Mouse (Mus musculus): ENCODE results near the gene Olfr812. TPM values are rescaled to one million over a fixed set of nuclear protein-coding genes. Genes with fewer than 3 reads are reported as not detected.

Gene Olfr812
- total RNA-seq, 1 experiment = not detected

DNA sequence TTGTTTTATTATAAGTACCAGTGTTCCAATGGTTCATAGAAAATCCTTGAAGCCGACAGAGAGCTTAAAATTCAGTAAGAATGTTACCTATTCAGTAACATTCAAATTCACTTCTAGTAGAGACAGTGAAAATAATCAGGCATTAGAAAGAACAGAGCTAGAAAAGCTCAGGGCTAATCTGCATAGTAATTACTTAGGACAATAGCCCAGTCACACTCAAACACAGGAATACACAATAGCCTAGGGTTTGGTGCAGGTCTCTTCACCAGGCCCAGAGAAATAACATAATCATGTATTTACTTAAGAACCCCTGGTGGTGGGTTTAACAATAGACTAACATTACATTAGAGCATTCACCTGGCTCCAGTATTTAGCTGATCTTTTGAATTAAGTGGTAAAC, 1.4 kb upstream of the Olfr812 start:
- H3K4me3 ChIP-seq (ENCODE audit: insufficient read depth in 1 of 2, low read depth in 1 of 2, low read length in 2 of 2, poor library complexity in 1 of 2, severe bottlenecking in 1 of 2) = no peak overlapping the region
- H3K36me3 ChIP-seq (ENCODE audit: control insufficient read depth, insufficient read depth, low read length, poor library complexity, severe bottlenecking) = no peaks in the 10 kb centered on the region
- in situ Hi-C loops (cut with MboI; ENCODE audit: low sequenced_read_pairs in 2 of 2, unreplicated experiment in 2 of 2) = no loop called here
- peaks cover 0 to 3% of the 10 kb centered on the region in 2 experiments; a peak in 1 of 4 replicates for H3K4me1 ChIP-seq (ENCODE audit: control insufficient read depth in 2 of 2, insufficient read depth in 2 of 2, low read length in 2 of 2, poor library complexity in 1 of 2)
- peak; percentile 21 for DNase-seq (ENCODE audit: low read depth, low spot score)
- H3K9me3 ChIP-seq (ENCODE audit: control insufficient read depth, insufficient read depth, low read depth, low read length) = no peaks in the 10 kb centered on the region
- no peak overlapping the region for H3K9ac ChIP-seq (ENCODE audit: insufficient read depth, low read depth, low read length, poor library complexity, severe bottlenecking)
- no peak overlapping the region for H3K27ac ChIP-seq (ENCODE audit: insufficient read depth, low read depth, low read length, poor library complexity, severe bottlenecking)
- TF ChIP-seq ZNF384 (IDR thresholded peaks at IDR 0.05; ENCODE audit: low read depth, low read length) (no peak), MAFK (IDR thresholded peaks at IDR 0.05; ENCODE audit: insufficient read depth, low read depth, low read length) (no peak), ZC3H11A (IDR thresholded peaks at IDR 0.05; ENCODE audit: borderline replicate concordance, low read depth, low read length) (no peak), CHD2 (IDR thresholded peaks at IDR 0.05; ENCODE audit: low read depth, low read length) (no peak)

DNA sequence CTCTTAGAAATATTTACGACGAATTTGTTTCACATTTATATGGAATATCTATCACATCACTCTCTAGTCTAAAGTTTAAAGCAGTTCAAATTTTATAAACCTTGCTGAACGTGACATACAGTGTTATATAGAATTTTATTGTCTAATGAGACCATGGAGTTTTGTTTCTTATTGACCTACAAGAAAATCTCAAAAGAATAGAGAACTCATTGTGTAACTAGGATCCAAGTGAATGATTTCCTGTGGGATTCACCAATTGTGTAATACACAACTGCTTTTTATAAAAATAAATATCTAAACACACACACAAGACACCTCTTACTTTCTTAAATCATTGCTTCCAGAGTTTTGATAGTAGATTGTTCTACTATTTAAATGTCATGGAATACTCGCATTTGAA, 41.6 kb downstream of the Olfr812 start, which contains the start of gene Olfr811:
Olfr811 (minus strand) TSS at position 101 of the 400 bp plus-strand sequence.
- no peak for DNase-seq (ENCODE audit: low read depth, low spot score)
- in situ Hi-C loops (cut with MboI; ENCODE audit: low sequenced_read_pairs in 2 of 2, unreplicated experiment in 2 of 2) = no loop called here
- no peak within 1 kb of the TSS for H3K4me3 ChIP-seq (ENCODE audit: insufficient read depth in 1 of 2, low read depth in 1 of 2, low read length in 2 of 2, poor library complexity in 1 of 2, severe bottlenecking in 1 of 2)
- no peak within 1 kb of the TSS for H3K9ac ChIP-seq (ENCODE audit: insufficient read depth, low read depth, low read length, poor library complexity, severe bottlenecking)
- H3K36me3 ChIP-seq (ENCODE audit: control insufficient read depth, insufficient read depth, low read length, poor library complexity, severe bottlenecking) = no peaks in the 10 kb centered on the region
- no peaks in the 10 kb centered on the region for H3K9me3 ChIP-seq (ENCODE audit: control insufficient read depth, insufficient read depth, low read depth, low read length)
- TF ChIP-seq ZC3H11A (IDR thresholded peaks at IDR 0.05; ENCODE audit: borderline replicate concordance, low read depth, low read length) = no peak
- TF ChIP-seq HCFC1 (IDR thresholded peaks at IDR 0.05; ENCODE audit: borderline replicate concordance, insufficient read depth, low read length) = no peak
- TF ChIP-seq CHD2 (IDR thresholded peaks at IDR 0.05; ENCODE audit: low read depth, low read length) = no peak
- TF ChIP-seq MAFK (IDR thresholded peaks at IDR 0.05; ENCODE audit: insufficient read depth, low read depth, low read length) = no peak
- no peak for TF ChIP-seq ZNF384 (IDR thresholded peaks at IDR 0.05; ENCODE audit: low read depth, low read length)
- no peaks in the 10 kb centered on the region for H3K4me1 ChIP-seq (ENCODE audit: control insufficient read depth in 2 of 2, insufficient read depth in 2 of 2, low read length in 2 of 2, poor library complexity in 1 of 2)
- no peak within 1 kb of the TSS for H3K27ac ChIP-seq (ENCODE audit: insufficient read depth, low read depth, low read length, poor library complexity, severe bottlenecking)

DNA sequence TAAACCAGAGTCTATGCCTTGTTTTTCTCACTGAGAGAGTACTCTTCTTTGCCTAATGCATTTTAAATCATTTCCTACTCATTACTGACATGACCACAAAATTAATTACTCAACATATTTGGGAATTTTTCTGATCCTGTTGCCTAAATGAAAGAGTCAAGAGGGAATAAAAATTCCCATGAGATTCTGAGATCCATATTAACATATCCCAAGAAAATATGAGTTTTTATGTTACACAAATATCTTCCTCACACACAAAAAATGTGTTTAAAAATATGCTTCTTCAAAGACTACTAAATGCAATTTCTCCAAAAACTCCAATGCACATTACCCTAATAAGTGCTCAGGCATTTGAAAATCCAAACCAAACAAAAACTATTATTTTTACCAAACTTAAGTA, 51.1 kb downstream of the Olfr812 start, which contains the start of gene Olfr810:
Olfr810 (minus strand) TSS at position 101 of the 400 bp plus-strand sequence.
- Histone ChIP-seq H3K27ac (ENCODE audit: insufficient read depth, low read depth, low read length, poor library complexity, severe bottlenecking) (no peak within 1 kb of the TSS), H3K4me1 (ENCODE audit: control insufficient read depth in 2 of 2, insufficient read depth in 2 of 2, low read length in 2 of 2, poor library complexity in 1 of 2) (no peaks in the 10 kb centered on the region), H3K4me3 (ENCODE audit: insufficient read depth in 1 of 2, low read depth in 1 of 2, low read length in 2 of 2, poor library complexity in 1 of 2, severe bottlenecking in 1 of 2) (no peak within 1 kb of the TSS), H3K36me3 (ENCODE audit: control insufficient read depth, insufficient read depth, low read length, poor library complexity, severe bottlenecking) (no peaks in the 10 kb centered on the region), H3K9ac (ENCODE audit: insufficient read depth, low read depth, low read length, poor library complexity, severe bottlenecking) (no peak within 1 kb of the TSS), H3K9me3 (ENCODE audit: control insufficient read depth, insufficient read depth, low read depth, low read length) (no peaks in the 10 kb centered on the region)
- no peak for DNase-seq (ENCODE audit: low read depth, low spot score)
- TF ChIP-seq HCFC1 (IDR thresholded peaks at IDR 0.05; ENCODE audit: borderline replicate concordance, insufficient read depth, low read length) (no peak), CHD2 (IDR thresholded peaks at IDR 0.05; ENCODE audit: low read depth, low read length) (no peak), ZNF384 (IDR thresholded peaks at IDR 0.05; ENCODE audit: low read depth, low read length) (no peak), ZC3H11A (IDR thresholded peaks at IDR 0.05; ENCODE audit: borderline replicate concordance, low read depth, low read length) (no peak), MAFK (IDR thresholded peaks at IDR 0.05; ENCODE audit: insufficient read depth, low read depth, low read length) (no peak)
- in situ Hi-C loops (cut with MboI; ENCODE audit: low sequenced_read_pairs in 2 of 2, unreplicated experiment in 2 of 2) = no loop called here

Other genes starting within 250 kb of the Olfr812 start
- not detected in 2 replicates for gene Olfr796, start 233.5 kb downstream of the Olfr812 start, total RNA-seq (2012; rRNA removed)
- gene Olfr798, start 218.2 kb downstream of the Olfr812 start, total RNA-seq (2012; rRNA removed) = not detected in 2 replicates
- not detected in 2 replicates for gene Olfr799, start 208.6 kb downstream of the Olfr812 start, total RNA-seq (2012; rRNA removed)
- not detected in 2 replicates for gene Olfr800, start 188.4 kb downstream of the Olfr812 start, total RNA-seq (2012; rRNA removed)
- gene Olfr801, start 172.2 kb downstream of the Olfr812 start, total RNA-seq (2012; rRNA removed) = not detected in 2 replicates
- gene Olfr802, start 157.9 kb downstream of the Olfr812 start, total RNA-seq (2012; rRNA removed) = not detected in 2 replicates
- not detected in 2 replicates for gene Olfr803, start 151.8 kb downstream of the Olfr812 start, total RNA-seq (2012; rRNA removed)
- not detected in 2 replicates for gene Olfr804, start 142.9 kb downstream of the Olfr812 start, total RNA-seq (2012; rRNA removed)
- not detected in 2 replicates for gene Olfr805, start 116.7 kb downstream of the Olfr812 start, total RNA-seq (2012; rRNA removed)
- not detected in 2 replicates for gene Olfr806, start 104.2 kb downstream of the Olfr812 start, total RNA-seq (2012; rRNA removed)
- gene Olfr807, start 88.3 kb downstream of the Olfr812 start, total RNA-seq (2012; rRNA removed) = not detected in 2 replicates
- not detected in 2 replicates for gene Olfr808, start 80.6 kb downstream of the Olfr812 start, total RNA-seq (2012; rRNA removed)
- gene Olfr809, start 71.5 kb downstream of the Olfr812 start, total RNA-seq (2012; rRNA removed) = not detected in 2 replicates
- gene Olfr810, start 51.2 kb downstream of the Olfr812 start, total RNA-seq (2012; rRNA removed) = not detected in 2 replicates
- gene Olfr811, start 41.7 kb downstream of the Olfr812 start, total RNA-seq (2012; rRNA removed) = not detected in 2 replicates
- not detected in 2 replicates for gene Olfr813, start 9.3 kb upstream of the Olfr812 start, total RNA-seq (2012; rRNA removed)
- 0.22 and 0.26 TPM in 2 replicates for gene Olfr814, start 33.8 kb upstream of the Olfr812 start, total RNA-seq (2012; rRNA removed)
- 0.58 and 0.63 TPM in 2 replicates for gene Olfr815, start 59.8 kb upstream of the Olfr812 start, total RNA-seq (2012; rRNA removed)
- not detected in 2 replicates for gene Olfr816, start 69.5 kb upstream of the Olfr812 start, total RNA-seq (2012; rRNA removed)
- not detected in 2 replicates for gene Olfr818, start 103.0 kb upstream of the Olfr812 start, total RNA-seq (2012; rRNA removed)
- not detected in 2 replicates for gene Olfr819, start 121.2 kb upstream of the Olfr812 start, total RNA-seq (2012; rRNA removed)
- gene Olfr247, start 130.0 kb upstream of the Olfr812 start, total RNA-seq (2012; rRNA removed) = not detected in 2 replicates
- not detected in 2 replicates for gene Gm10310, start 139.0 kb upstream of the Olfr812 start, total RNA-seq (2012; rRNA removed)
- gene Olfr820, start 166.5 kb upstream of the Olfr812 start, total RNA-seq (2012; rRNA removed) = not detected in 2 replicates
- gene Olfr821, start 184.3 kb upstream of the Olfr812 start, total RNA-seq (2012; rRNA removed) = not detected in 2 replicates
- gene Olfr822, start 225.1 kb upstream of the Olfr812 start, total RNA-seq (2012; rRNA removed) = not detected in 2 replicates

Measured in ES-E14 (cell line).